Mouse (Mus musculus) WW6 (cell line): ENCODE data around the gene Ei24.
A peak's percentile ranks its signal among the peaks of the same experiment; 100 is the strongest.

Source experiments
- DNase-seq: peaks from one replicate; pipeline ENCODE4 v3.0.0-alpha.2; 2013; ENCODE audit warnings: low read depth, low spot score

Gene Ei24

GRCm38 (mm10) chr9:36792191-36792590 lies 5.0 kb downstream of the Ei24 start:
- no peak for DNase-seq

GRCm38 (mm10) chr9:36783921-36784320 lies 13.3 kb downstream of the Ei24 start:
- no peak for DNase-seq

- DNase-seq, result no peak
These were observed 28.2 kb downstream of the Ei24 start for GRCm38 (mm10) chr9:36769048-36769413.

GRCm38 (mm10) chr9:36768156-36769047 lies 28.8 kb downstream of the Ei24 start:
- no peak for DNase-seq

- peak; percentile 99 for DNase-seq
These were observed 29.7 kb downstream of the Ei24 start, which contains the start of gene Stt3a for GRCm38 (mm10) chr9:36767203-36768143. Gene Stt3a (minus strand): TSS chr9:36767679.

GRCm38 (mm10) chr9:36764378-36764777 lies 32.8 kb downstream of the Ei24 start:
- no peak for DNase-seq
